Mouse (Mus musculus): ENCODE measurements around the gene Ppp1r2. TPM values are rescaled to one million over a fixed set of nuclear protein-coding genes. Genes with fewer than 3 reads are reported as not detected.

Gene Ppp1r2
- polyA plus RNA-seq, 1 experiment from 2014 or later = 88.9 TPM

DNA sequence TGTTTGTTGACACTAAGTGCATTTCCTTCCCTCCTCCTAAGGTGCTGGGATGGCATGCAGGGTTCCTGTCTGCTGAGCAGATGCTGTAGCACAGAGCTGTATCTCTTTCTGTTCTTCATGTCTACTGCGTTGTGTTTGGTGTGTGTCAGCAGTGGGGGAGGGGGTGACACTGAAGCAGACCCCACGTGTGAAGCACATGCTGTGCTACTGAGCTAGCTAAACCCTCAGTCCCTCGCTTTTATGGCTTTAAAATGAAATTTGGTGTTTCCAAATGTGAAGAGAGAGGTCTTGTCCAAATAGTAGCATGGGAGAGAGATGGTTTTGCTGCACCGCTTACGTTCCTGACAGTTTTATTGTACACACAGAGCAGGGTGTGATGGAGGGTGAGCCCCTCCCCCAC lies 43.5 kb downstream of the Ppp1r2 start:
- WGBS = 57% methylated on average over 5 of the region's 5 CpGs
- Histone ChIP-seq H3K4me2 (no peak overlapping the region), H3K9me3 (no peaks in the 10 kb centered on the region), H3K36me3 (no peaks in the 10 kb centered on the region), H3K27me3 (no peaks in the 10 kb centered on the region; the same call in 1 of the 2 replicates), H3K9ac (no peak overlapping the region), H3K4me1 (peaks cover 23% of the 10 kb centered on the region), H3K27ac (no peak overlapping the region), H3K4me3 (no peak overlapping the region)
- no peak for ATAC-seq (ENCODE audit: insufficient number of reproducible peaks, low FRiP score, low TSS enrichment, low read depth)

DNA sequence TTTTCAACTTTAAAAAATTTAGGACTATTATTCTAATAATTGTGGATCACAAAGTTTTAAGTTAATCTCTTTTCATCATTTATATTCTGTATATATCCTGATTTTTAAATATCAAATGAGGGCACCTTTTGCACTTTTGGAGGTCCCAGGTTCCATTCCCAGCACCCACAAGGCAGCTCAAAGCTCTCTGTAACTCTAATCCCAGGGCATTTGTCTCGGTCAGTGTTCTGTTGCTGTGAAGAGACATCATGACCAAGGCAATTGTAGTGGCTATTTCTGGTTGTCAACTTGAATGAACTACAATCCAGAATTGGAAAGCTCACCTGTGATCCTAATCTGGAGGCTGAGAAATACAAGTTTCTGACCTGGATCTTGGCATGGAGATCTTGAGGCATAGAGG lies 47.3 kb downstream of the Ppp1r2 start:
- no peak overlapping the region for H3K4me3 ChIP-seq
- H3K4me2 ChIP-seq = no peak overlapping the region
- ATAC-seq (ENCODE audit: insufficient number of reproducible peaks, low FRiP score, low TSS enrichment, low read depth) = no peak
- H3K36me3 ChIP-seq = no peaks in the 10 kb centered on the region
- no peaks in the 10 kb centered on the region for H3K4me1 ChIP-seq
- no peak overlapping the region for H3K9ac ChIP-seq
- no peak overlapping the region for H3K27ac ChIP-seq
- H3K27me3 ChIP-seq = no peaks in the 10 kb centered on the region; the same call in 1 of the 2 replicates
- 90% methylated on average over 1 of the region's 1 CpGs for WGBS
- H3K9me3 ChIP-seq = no peaks in the 10 kb centered on the region

DNA sequence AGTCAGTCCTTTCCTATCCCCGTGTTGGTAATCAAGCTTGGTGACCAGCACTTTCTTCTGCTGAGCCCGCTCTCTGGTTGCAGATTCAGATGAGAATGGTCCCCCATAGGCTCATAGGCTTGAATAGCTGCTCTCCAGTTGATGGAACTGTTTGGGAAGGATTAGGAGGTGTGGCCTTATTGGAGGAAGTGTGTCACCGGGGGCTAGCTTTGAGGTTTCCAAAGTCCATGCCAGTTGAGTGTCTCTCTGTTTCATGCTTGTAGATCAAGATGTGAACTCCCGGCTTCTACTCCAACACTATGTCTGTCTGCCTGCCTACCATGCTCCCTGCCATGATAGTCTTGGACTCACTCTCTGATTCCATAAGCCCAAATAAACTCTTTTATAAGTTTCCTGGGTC lies 59.8 kb downstream of the Ppp1r2 start:
- ATAC-seq (ENCODE audit: insufficient number of reproducible peaks, low FRiP score, low TSS enrichment, low read depth) = no peak
- H3K27ac ChIP-seq = no peak overlapping the region
- no peaks in the 10 kb centered on the region for H3K27me3 ChIP-seq
- H3K4me2 ChIP-seq = no peak overlapping the region
- WGBS = 93% methylated on average over 4 of the region's 4 CpGs
- no peaks in the 10 kb centered on the region for H3K36me3 ChIP-seq
- H3K4me3 ChIP-seq = no peak overlapping the region
- no peaks in the 10 kb centered on the region for H3K9me3 ChIP-seq
- H3K4me1 ChIP-seq = no peaks in the 10 kb centered on the region
- H3K9ac ChIP-seq = no peak overlapping the region

DNA sequence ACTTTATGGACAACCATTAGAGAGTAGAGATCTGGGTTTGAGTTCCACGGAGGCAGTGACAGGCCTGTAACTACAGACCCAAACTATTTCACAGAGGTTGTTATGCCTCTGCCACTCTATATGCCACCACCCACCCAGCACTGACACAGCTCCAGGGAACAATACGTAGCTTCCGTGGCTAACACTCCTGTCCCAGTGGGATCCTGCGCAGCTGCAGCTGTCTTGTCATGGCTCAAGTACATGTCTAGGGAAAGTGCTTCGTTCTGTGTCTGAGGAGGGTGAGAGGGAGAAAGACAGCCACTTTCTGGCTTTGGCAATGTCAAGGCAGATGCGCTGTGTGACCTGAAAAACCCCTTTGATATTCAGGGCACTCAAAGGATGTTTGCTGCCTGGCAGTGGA lies 61.6 kb downstream of the Ppp1r2 start:
- H3K4me3 ChIP-seq = no peak overlapping the region
- no peak overlapping the region for H3K4me2 ChIP-seq
- no peaks in the 10 kb centered on the region for H3K36me3 ChIP-seq
- H3K9ac ChIP-seq = no peak overlapping the region
- H3K9me3 ChIP-seq = no peaks in the 10 kb centered on the region
- H3K4me1 ChIP-seq = no peaks in the 10 kb centered on the region
- no peak for ATAC-seq (ENCODE audit: insufficient number of reproducible peaks, low FRiP score, low TSS enrichment, low read depth)
- WGBS = 85% methylated on average over 6 of the region's 6 CpGs
- H3K27ac ChIP-seq = no peak overlapping the region
- no peaks in the 10 kb centered on the region for H3K27me3 ChIP-seq

DNA sequence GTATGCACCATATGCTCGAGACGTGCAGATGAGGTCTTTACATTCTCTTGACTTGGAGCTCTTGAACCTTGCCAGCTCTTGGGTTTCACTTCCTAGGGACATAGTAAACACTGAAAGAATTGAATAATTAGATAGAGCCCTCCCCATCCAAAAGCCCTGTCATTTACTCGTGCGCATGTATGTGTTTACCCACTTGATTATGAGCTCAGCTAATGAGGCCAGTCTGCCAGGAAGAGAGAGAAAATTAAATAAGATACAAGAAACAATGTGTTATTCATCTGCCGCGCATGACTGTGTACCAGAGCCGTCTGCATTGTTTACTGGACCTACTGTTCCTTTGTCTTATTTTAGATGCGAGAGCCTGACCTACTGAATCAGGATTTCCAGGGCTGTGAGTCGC lies 63.6 kb downstream of the Ppp1r2 start:
- H3K9me3 ChIP-seq = no peaks in the 10 kb centered on the region
- no peak overlapping the region for H3K9ac ChIP-seq
- no peak overlapping the region for H3K4me2 ChIP-seq
- H3K27ac ChIP-seq = no peak overlapping the region
- no peaks in the 10 kb centered on the region for H3K27me3 ChIP-seq
- no peaks in the 10 kb centered on the region for H3K36me3 ChIP-seq
- 74% methylated on average over 9 of the region's 9 CpGs for WGBS
- no peak overlapping the region for H3K4me3 ChIP-seq
- no peak for ATAC-seq (ENCODE audit: insufficient number of reproducible peaks, low FRiP score, low TSS enrichment, low read depth)
- no peaks in the 10 kb centered on the region for H3K4me1 ChIP-seq

DNA sequence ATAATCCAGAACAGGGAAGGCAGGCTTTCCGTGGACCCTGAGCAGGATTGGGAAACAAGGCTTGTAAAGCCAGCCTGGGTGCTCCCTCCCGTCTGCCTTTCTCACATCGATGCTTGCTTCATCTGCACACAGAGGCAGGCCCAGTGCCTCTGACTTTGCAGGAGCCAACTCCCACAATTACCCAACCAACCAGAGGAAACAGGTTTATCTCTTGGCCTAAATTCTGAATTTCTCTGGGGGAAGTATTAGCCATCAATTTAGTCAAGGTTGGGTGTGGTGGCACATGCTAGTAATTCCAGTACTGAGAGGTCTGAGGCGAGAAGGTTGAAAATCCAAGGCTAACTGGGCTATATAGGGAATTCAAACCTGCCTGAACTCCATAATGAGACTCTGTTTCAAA lies 64.6 kb downstream of the Ppp1r2 start:
- WGBS = 53% methylated on average over 4 of the region's 4 CpGs
- H3K27me3 ChIP-seq = no peaks in the 10 kb centered on the region
- no peak overlapping the region for H3K4me2 ChIP-seq
- H3K27ac ChIP-seq = no peak overlapping the region
- H3K36me3 ChIP-seq = no peaks in the 10 kb centered on the region
- H3K9ac ChIP-seq = no peak overlapping the region
- no peak overlapping the region for H3K4me3 ChIP-seq
- H3K9me3 ChIP-seq = no peaks in the 10 kb centered on the region
- no peak for ATAC-seq (ENCODE audit: insufficient number of reproducible peaks, low FRiP score, low TSS enrichment, low read depth)
- no peaks in the 10 kb centered on the region for H3K4me1 ChIP-seq

DNA sequence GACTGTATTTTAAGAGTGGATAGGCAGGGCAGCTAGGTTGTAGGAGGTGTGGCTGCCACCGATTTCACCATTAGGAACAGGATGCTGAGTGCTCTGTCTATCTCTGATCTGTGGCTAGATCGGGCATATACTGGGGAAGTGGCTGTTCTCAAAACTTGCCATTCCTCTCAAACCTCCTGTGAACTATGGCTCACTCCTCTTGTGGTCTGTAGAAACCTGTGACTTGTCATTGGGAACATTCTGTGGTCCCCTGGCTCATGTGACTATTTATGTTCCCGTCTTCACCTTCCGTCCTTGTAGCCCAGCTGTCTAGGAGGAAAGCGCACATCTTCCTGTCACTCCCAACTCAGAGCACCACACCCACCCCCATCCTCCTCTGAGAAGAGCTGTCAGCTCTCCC lies 65.2 kb downstream of the Ppp1r2 start:
- no peak overlapping the region for H3K27ac ChIP-seq
- no peaks in the 10 kb centered on the region for H3K4me1 ChIP-seq
- H3K9ac ChIP-seq = no peak overlapping the region
- H3K4me2 ChIP-seq = no peak overlapping the region
- H3K4me3 ChIP-seq = no peak overlapping the region
- no peaks in the 10 kb centered on the region for H3K36me3 ChIP-seq
- no peaks in the 10 kb centered on the region for H3K27me3 ChIP-seq
- WGBS = 65% methylated on average over 5 of the region's 5 CpGs
- ATAC-seq (ENCODE audit: insufficient number of reproducible peaks, low FRiP score, low TSS enrichment, low read depth) = no peak
- no peaks in the 10 kb centered on the region for H3K9me3 ChIP-seq

DNA sequence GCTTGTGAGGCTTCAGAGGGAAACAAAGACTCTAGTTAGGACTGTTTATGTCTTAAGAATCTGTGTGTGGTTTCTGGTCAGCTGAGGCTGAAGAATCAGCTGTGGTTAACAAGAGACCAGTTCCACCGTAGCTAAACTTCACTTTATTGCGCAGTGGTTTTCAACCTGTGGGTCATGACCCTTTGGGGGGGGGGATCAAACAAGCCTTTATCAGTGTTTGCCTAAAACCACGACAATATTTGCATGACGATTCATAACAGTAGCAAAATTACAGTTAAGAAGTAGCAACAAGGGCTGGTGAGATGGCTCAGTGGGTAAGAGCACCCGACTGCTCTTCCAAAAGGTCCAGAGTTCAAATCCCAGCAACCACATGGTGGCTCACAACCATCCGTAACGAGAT lies 69.4 kb downstream of the Ppp1r2 start:
- Histone ChIP-seq H3K36me3 (no peaks in the 10 kb centered on the region), H3K9me3 (no peaks in the 10 kb centered on the region), H3K27me3 (no peaks in the 10 kb centered on the region), H3K4me1 (no peaks in the 10 kb centered on the region), H3K27ac (no peak overlapping the region), H3K4me2 (no peak overlapping the region), H3K4me3 (no peak overlapping the region), H3K9ac (no peak overlapping the region)
- WGBS = 81% methylated on average over 7 of the region's 7 CpGs
- no peak for ATAC-seq (ENCODE audit: insufficient number of reproducible peaks, low FRiP score, low TSS enrichment, low read depth)

DNA sequence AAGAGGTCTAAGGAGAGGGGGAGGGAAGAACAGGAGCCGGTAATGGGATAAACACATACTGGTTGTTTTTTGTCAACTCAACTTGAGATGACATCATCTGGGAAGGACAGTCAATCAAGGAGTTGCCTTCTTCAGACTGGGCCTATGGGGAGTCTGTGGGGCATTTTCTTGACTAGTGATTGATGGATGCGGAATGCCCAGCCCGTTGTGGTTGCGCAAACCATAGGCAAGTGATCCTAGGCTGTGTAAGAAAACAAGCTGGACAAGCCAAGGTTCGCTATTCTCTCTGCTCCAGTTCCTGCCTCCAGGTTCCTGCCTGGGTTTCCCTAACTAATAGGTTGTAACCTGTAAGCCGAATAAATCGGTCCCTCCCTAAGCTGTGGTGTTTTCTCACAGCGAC lies 69.9 kb downstream of the Ppp1r2 start:
- H3K36me3 ChIP-seq = no peaks in the 10 kb centered on the region
- no peak for ATAC-seq (ENCODE audit: insufficient number of reproducible peaks, low FRiP score, low TSS enrichment, low read depth)
- no peak overlapping the region for H3K27ac ChIP-seq
- no peaks in the 10 kb centered on the region for H3K27me3 ChIP-seq
- no peak overlapping the region for H3K9ac ChIP-seq
- no peaks in the 10 kb centered on the region for H3K4me1 ChIP-seq
- no peaks in the 10 kb centered on the region for H3K9me3 ChIP-seq
- H3K4me3 ChIP-seq = no peak overlapping the region
- 83% methylated on average over 8 of the region's 8 CpGs for WGBS
- H3K4me2 ChIP-seq = no peak overlapping the region

DNA sequence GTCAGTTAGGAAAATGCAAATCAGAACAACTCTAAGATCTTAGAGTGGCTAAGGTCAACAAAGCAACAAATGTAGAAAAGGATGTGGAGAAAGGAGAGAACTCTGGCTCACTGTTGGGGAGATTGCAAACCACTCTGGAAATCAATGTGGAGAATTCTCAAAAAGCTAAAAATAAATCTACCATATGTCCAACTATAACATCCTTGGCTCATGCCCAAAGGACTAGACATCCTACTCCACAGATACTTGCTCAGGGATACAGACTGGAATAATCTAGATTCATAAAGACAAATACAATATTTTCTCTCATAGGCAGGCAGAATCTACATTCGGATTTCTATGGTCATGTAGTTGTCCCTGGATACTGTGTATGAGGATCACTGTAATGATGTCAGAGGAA lies 70.9 kb downstream of the Ppp1r2 start:
- Histone ChIP-seq H3K9ac (no peak overlapping the region), H3K36me3 (no peaks in the 10 kb centered on the region), H3K9me3 (no peaks in the 10 kb centered on the region), H3K27me3 (no peaks in the 10 kb centered on the region), H3K4me1 (peaks cover 2% of the 10 kb centered on the region), H3K4me3 (no peak overlapping the region), H3K4me2 (no peak overlapping the region), H3K27ac (no peak overlapping the region)
- WGBS = 71% methylated on average over 1 of the region's 1 CpGs
- no peak for ATAC-seq (ENCODE audit: insufficient number of reproducible peaks, low FRiP score, low TSS enrichment, low read depth)

DNA sequence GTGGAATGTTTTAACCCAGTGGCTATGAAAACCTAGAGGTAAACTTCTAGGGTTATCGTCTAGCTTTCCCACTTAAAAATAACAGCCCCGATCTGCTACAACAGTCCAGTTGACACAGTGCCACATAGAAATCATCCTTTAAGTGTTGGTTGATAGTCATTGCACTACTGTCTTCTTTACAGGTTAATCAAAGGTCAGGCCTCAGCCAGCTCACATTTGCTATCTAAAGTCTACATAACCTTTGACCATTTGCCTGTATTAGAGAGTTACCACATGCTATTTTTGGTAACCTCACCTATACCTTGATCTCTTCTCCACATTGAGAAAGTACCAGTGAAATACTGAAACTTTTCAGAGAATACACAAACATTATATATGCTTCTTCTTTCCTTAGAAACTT lies 73.4 kb downstream of the Ppp1r2 start:
- H3K9me3 ChIP-seq = no peaks in the 10 kb centered on the region
- H3K4me1 ChIP-seq = peaks cover 6% of the 10 kb centered on the region
- no peak overlapping the region for H3K9ac ChIP-seq
- WGBS = 77% methylated on average over 2 of the region's 2 CpGs
- peak overlapping the region; percentile 70 for H3K27ac ChIP-seq
- H3K27me3 ChIP-seq = no peaks in the 10 kb centered on the region
- ATAC-seq (ENCODE audit: insufficient number of reproducible peaks, low FRiP score, low TSS enrichment, low read depth) = no peak
- H3K4me3 ChIP-seq = no peak overlapping the region; the same call in 1 of the 2 replicates
- H3K36me3 ChIP-seq = no peaks in the 10 kb centered on the region
- H3K4me2 ChIP-seq = peak overlapping the region; percentile 39
